Mouse (Mus musculus) kidney, adult 11 months (tissue): ENCODE measurements around the gene Gm5129.
"Not testable (repeated sequence)": the region's sequence is repeated elsewhere in the genome, so short reads cannot be mapped to it uniquely, and the experiment has no call there.

Source experiments
- DNase-seq: peaks from one replicate; pipeline ENCODE4 v3.0.0; 2022

Gene Gm5129

DNA sequence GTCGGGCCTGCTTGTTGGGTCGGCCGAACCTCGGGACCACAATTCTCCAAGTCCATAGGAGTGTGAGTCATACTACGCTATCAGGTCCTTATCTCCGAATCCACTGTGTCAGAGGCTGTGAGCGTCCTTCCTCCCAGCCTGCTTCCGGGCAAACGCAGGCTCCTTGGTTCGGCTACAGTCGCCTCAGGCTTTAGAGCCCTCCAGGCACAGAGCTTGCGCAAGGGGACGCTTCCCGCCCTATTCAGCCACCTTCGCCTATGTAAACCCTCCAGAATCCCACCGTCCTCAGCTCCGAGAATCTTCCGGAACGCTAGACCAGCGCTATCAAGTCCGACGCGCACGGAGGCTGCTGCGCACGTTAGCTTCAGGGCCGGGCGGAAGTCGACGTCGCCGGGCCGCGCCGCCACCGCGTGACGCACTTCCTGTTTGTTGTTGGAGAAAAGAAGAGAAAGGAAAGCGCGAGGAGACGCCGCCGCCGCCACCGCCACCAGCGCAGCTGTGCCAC, at the start of gene Gm5129, which contains the start of gene Dnajb6:
Gene Gm5129, minus strand, starts transcription at position 380 of the 505 bp plus-strand sequence.
Gene Dnajb6, plus strand, starts transcription at position 132 of the 505 bp plus-strand sequence.
- DNase-seq = peak; percentile 94

DNA sequence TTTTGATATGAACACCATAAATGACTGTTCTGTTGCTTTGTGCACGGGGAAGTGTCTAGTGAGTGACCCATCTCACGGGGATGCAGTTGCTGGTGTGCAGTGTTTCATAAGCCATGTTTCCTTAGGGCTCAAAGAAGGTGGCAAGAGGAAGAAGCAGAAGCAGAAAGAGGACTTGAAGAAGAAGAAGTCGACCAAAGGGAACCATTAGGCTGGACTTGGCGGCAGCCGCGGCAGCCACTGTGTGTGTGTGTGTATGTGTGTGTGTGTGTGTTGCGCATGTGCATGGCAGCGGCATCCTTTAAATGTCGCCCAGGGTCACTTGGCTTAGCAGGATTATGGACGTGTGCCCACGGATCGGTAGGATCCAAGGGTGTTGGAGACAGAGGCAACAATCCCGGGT, 49.2 kb upstream of the Gm5129 start:
- DNase-seq = not testable (repeated sequence)

DNA sequence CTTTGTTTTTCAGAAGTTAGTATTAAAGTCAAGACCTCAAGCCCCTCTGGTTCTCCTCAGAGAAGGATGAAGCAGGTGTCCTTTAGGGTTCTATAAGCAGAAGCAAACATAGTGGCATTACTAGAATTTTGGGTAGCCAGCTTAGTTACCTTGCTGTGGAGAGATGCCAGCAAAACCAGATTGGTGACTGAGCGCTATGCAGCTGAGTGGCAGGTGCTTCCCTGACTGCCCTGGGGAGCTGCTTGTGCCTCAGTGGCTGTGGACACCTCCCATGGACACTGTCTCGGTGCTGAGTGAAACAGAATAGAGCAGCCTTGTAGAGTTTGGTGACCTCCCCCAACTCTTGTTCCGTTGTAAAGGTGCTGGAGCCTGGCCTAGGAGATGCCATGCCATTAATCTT, 46.5 kb upstream of the Gm5129 start:
- no peak for DNase-seq

- DNase-seq = not testable (repeated sequence)
These were observed 44.0 kb upstream of the Gm5129 start for GRCm38 (mm10) chr5:29779733-29780132.

DNA sequence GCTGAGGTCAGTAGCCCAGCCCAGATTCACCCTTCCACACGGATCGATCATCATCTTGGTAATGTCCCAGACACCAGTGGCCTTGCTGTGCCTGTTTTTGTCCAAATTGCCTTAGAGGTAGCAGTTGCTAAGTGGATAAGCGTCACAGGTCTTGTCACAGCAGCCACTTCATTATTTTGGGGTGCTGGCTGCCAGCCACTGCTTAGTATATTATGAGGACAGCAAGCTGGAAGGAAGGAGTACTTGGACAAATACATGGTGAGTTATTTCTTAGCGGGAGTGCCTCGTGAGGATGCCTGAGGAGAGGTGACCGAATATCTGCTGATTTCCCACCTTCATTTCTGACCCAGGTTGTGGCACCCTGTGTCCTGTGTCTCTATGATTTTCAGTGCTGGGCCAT, 42.3 kb upstream of the Gm5129 start:
- DNase-seq = no peak

DNA sequence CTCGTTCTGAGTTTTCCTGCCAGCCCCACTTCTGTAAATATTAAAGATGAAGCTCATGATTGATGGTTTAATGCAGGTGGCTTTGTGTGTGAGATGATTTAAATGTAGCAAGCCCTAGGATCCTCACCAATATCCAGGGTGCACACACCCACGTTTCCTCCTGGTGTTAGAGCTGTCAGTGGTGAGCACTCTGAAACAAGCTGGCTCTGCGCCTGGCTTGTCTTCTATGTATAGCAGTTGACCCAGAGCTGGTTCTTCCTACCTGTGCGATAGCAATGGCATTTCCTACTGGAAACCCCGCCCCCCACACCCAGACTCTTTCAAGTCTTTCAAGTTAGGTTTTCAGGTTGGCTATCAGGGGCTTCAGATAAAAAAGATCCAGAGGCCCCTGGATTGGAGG, 39.7 kb upstream of the Gm5129 start:
- DNase-seq = no peak

DNA sequence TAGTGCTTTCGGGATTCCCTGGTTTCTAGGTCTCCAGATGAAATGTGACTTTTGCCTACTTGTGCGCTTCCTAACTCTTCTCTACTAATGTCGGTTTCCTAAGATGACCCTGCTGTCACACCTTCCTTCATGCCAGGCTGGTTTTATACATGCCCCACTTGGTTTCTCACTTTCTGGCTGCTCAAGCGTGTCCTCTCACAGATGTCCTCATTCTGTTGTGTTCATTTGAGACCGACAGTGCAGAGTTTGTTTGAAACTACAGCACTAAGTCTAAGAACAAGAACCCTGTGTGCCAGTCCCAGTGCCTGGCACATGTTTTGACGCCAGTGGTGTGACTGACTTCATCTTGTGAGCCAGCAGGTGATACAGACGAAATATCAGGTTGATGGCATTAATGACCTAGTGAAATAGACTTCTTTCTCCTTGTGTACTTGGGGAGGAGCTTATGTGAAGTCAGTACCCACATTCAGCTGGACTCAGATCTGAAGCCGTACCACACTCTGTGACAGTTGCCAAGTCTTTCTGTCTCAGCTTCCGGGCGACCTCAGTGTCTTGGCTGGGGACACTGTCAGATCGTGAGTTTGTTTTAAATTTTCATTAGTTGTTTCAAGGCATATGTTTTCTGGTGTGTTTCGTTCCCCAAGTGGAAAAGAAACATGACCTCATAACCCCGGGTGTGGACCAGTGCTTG, 37.9 kb upstream of the Gm5129 start:
- DNase-seq = no peak

DNA sequence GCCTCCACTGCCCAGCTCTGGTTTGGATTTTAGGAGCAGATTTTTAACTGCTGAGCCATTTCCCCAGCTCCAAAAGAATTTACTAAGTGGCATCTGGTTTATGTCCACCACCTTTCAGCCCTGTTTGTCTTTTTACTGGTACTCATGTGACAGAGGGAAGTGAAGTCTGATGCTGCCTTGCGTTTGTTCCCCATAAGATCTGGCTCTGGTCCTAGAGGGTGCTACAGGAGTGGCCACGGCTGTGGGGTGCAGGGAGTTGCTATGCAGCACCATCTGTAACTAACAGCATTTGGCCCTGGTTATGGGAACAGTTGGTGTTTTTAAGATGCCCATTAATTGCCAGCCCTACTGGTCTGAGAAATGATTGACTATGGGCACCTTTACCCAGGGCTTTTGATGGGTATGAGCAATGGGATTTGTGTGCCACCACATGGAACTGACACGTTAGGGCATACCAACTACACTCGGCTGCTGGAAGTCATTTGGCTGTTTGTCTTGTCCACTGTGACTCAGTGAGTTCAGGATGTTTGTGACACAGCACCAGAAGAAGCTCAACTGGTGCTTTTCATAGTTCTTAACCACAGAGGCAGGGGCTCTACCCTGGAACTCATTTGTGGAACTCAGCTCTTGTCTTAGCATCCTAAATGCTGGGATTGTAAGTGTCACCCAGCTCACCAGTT, 37.1 kb upstream of the Gm5129 start:
- DNase-seq = no peak

DNA sequence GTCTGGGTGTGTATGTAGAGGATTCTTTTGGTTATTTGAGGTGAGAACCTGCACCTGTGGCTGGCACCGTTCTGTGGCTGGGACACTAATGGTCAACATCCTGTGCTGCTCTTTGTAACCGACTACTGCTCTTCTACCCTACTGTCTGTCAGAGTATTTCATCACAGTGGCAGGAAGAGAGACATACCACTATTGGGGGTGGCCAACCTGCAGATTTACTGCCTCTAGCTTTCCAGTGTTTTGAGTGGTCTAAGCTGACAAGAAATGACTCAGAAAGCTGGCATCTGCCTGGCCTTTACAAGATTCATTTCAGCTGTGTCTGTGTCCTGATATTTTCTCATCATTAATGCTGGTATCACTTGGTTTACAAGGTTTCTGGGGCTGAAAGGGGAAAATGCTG, 36.3 kb upstream of the Gm5129 start:
- DNase-seq = no peak

DNA sequence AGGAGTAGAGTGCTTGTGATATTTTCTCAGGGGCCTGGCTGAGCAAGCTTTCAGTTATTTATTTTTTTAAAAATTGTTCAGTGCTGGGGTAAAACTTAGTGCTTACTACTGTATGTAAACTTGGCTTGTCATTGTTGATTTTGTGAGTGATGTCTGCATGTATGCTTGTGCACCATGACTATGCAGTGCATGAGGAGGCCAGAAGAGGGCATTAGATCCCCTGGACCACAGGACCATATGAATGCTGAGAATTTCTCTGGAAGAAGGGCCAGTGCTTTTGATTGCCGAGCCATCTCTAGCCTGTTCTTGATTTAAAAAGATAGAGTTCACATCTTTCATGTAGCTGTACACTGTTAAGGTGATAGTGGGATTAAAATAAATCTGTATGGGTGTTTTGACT, 35.2 kb upstream of the Gm5129 start:
- DNase-seq = no peak

GRCm38 (mm10) chr5:29759318-29759717, 23.6 kb upstream of the Gm5129 start:
- DNase-seq = no peak

- DNase-seq = no peak
These were observed 17.2 kb upstream of the Gm5129 start for GRCm38 (mm10) chr5:29752894-29753293.

DNA sequence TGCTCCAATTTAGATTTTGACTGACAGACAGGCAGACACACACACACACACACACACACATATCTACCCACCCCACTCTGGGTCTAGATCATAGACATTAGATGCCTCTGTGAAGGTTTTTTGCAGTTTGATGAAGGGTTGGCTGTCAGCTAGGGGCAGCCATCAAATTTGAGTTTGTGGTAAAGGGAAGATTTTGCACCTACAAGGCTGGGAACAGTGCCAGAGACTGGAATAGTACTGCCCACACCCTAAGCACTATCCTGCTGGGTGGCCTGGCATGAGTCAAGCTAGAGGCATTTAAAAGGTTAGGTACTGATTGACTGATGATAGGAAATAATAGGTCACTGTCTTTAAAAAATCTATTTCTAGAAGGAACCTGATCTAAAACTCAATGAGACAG, 15.6 kb upstream of the Gm5129 start:
- no peak for DNase-seq

DNA sequence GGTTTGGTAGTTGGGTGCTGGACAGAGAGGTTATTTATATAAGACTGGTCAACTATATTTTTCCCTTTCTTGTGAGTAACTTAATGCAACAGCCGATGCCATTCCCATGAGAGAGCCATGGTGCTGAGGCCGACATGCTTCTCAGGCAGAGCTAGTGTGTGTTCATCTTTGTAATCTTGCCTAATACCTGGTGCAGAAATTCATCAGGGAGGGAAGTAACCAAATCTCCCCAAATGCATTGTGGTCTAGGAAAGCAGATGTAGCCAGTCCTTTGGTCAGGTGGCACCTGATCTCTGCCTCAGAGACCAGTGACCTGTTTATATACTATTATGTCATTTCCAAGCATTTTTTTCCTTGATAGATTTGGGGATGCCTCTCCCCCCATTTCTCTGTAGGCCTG, 11.9 kb upstream of the Gm5129 start:
- DNase-seq = no peak

GRCm38 (mm10) chr5:29741093-29741492, 5.4 kb upstream of the Gm5129 start:
- no peak for DNase-seq

DNA sequence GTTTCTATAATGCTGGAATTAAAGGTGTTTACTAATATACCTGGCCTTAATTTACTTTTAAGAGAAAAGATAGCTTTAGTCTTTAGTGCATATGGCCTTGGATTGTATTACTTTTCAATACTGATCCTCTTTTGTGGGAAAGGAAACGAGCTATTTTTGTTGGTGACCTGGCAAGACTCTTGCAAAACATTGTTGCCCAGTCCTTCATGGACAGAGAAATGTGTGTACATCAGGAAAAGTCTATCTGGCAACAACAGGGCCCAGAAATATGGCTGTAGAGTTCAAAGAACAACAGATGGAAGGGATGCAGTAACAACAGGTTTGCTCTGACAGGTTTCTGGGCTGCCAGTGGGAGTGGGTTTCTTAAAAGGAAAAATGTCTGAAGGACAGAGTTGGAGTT, 4.9 kb upstream of the Gm5129 start:
- no peak for DNase-seq

GRCm38 (mm10) chr5:29738076-29738475, 2.3 kb upstream of the Gm5129 start:
- no peak for DNase-seq

GRCm38 (mm10) chr5:29737471-29737870, 1.7 kb upstream of the Gm5129 start:
- no peak for DNase-seq

GRCm38 (mm10) chr5:29736942-29737341, 1.2 kb upstream of the Gm5129 start:
- DNase-seq = no peak

- peak; percentile 59 for DNase-seq
These were observed 551 bp upstream of the Gm5129 start for GRCm38 (mm10) chr5:29736073-29736900.

DNA sequence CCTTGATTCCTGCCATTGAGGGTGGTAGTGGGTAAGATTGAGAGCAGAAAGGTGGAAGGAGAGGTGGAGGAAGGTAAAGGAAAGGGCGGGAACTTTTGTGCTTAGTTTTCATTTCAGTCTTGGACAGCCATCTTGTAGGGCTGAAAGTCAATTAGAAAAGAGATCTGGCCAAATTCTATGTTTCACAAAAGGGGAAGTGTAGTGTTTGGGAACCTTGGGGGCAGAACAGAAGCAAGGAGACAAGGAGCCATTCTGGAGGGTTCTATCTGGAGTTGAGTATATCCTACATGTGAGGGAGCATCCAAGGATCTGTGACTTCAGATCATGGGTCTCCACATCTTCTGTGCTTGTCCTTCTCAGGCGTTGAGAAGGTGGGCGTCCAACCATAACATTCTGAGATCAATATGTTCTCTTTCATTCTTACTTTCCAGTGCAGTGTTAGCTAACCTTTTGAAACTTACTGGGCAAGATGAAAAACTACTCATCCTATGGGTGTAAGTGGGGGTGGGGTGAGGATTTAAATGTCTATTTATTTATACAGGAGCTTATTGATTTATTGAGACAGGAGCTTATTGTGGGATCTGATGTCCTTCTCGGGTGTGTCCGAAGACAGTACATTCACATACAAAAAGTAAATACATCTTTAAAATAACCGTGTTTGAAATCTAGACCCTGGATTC, 765 bp downstream of the Gm5129 start:
- peak; percentile 13 for DNase-seq

GRCm38 (mm10) chr5:29726070-29726469, 9.7 kb downstream of the Gm5129 start:
- DNase-seq = not testable (repeated sequence)

GRCm38 (mm10) chr5:29725369-29725768, 10.4 kb downstream of the Gm5129 start:
- DNase-seq = no peak
